Mouse (Mus musculus) limb, embryonic 10.5 days (tissue): ENCODE data around the gene Sdhaf1. TPM values are rescaled to one million over a fixed set of nuclear protein-coding genes. Genes with fewer than 3 reads are reported as not detected.

Experiments used
- DNase-seq: peaks from one replicate; pipeline ENCODE4 v3.0.0-alpha.2; 2017; ENCODE audit warnings: low spot score
- H3K27ac ChIP-seq: fragments of 300-500 bp; sonication (generic); 2 replicates; pipeline ENCODE4 v1.5.1; 2016; ENCODE audit warnings: mild to moderate bottlenecking
- H3K27me3 ChIP-seq: fragments of 300-500 bp; sonication (generic); 2 replicates; pipeline ENCODE4 v1.6.1; 2016; ENCODE audit warnings: low read depth, mild to moderate bottlenecking; ENCODE audit not compliant: poor library complexity, severe bottlenecking
- H3K36me3 ChIP-seq: fragments of 300-500 bp; sonication (generic); 2 replicates; pipeline ENCODE4 v1.6.1; 2016; ENCODE audit warnings: mild to moderate bottlenecking, moderate library complexity
- H3K4me1 ChIP-seq: fragments of 300-500 bp; sonication (generic); 2 replicates; pipeline ENCODE4 v1.6.1; 2016
- H3K4me3 ChIP-seq: fragments of 300-500 bp; sonication (generic); 2 replicates; pipeline ENCODE4 v1.5.1; 2016; ENCODE audit warnings: mild to moderate bottlenecking, moderate library complexity
- H3K9me3 ChIP-seq: fragments of 300-500 bp; sonication (generic); replicated peaks from 2 replicates; pipeline ENCODE4 v1.6.1; 2016; ENCODE audit warnings: mild to moderate bottlenecking
- WGBS: fragments of 180-500 bp; shearing (Covaris S2); methylation state at CpG from one replicate; pipeline ENCODE4 v1.1.7; 2016; 5-methylcytosine and 5-hydroxymethylcytosine counted together
- polyA plus RNA-seq: library from polyadenylated mRNA; unstranded; fragments of >200 nt; fragmentation: Nextera tagmentation; extraction: Ambion mirVana; gene quantifications from 2 replicates; pipeline ENCODE4 v1.2.1, GENCODE M21; 2016

Gene Sdhaf1
- polyA plus RNA-seq, 1 experiment from 2014 or later, result 18.4 TPM

DNA sequence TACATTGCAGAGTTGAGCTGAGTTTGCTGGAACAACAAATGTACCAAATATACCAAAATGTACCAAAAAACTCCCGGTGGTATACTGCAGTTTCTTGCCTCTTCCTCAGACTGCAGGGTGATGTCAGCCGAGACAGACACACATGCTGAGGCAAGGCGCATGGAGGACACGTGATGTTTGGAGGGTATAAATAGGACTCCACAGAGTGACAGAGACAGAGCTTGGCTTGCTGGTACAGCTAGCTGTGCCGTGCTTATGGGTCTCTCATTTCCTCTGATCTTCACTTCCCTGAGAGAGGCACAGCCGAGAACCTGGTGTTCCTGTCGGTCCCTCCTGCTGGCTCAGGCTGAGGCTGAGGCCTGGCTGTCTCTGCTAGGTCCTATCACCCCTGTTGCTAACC, 41.0 kb downstream of the Sdhaf1 start:
- peaks cover 18% of the 10 kb centered on the region for H3K4me1 ChIP-seq
- no peak overlapping the region for H3K27ac ChIP-seq
- WGBS, result 84% methylated on average over 7 of the region's 7 CpGs
- no peak for DNase-seq
- H3K4me3 ChIP-seq, result no peak overlapping the region
- H3K27me3 ChIP-seq, result 0 out of 2 replicates have a peak, but pooled peaks cover 5% of the 10 kb centered on the region
- no peaks in the 10 kb centered on the region for H3K9me3 ChIP-seq
- no peaks in the 10 kb centered on the region for H3K36me3 ChIP-seq

DNA sequence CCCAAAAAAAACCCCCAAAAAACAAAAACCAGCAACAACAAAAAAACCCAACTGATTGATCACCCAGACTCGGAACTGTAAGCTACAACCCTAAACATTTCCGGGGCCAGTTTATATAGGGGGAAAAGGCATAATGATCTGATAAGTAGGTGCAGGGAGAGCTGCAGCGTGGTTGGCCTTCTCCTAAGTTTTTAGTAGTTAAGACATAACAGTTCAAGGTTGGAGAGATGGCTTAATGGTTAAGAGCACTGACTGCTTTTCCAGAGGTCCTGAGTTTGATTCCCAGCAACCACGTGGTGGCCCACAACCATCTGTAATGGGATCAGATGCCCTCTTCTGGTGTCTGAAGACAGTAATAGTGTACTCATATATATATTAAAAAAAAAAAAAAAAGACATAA, 42.2 kb downstream of the Sdhaf1 start:
- no peak for DNase-seq
- Histone ChIP-seq H3K4me1 (peaks cover 18% of the 10 kb centered on the region), H3K4me3 (no peak overlapping the region), H3K27ac (no peak overlapping the region), H3K9me3 (no peaks in the 10 kb centered on the region), H3K36me3 (no peaks in the 10 kb centered on the region), H3K27me3 (0 out of 2 replicates have a peak, but pooled peaks cover 5% of the 10 kb centered on the region)
- 78% methylated on average over 4 of the region's 4 CpGs for WGBS

- peak; percentile 80 for DNase-seq
- Histone ChIP-seq H3K9me3 (no peaks in the 10 kb centered on the region), H3K4me3 (peak overlapping the region; percentile 86), H3K27me3 (0 out of 2 replicates have a peak, but pooled peaks cover 1% of the 10 kb centered on the region), H3K36me3 (no peaks in the 10 kb centered on the region), H3K27ac (peak overlapping the region; percentile 88), H3K4me1 (peaks cover 18% of the 10 kb centered on the region)
- under 1% methylated on average over 20 of the region's 20 CpGs for WGBS
These were observed 43.0 kb downstream of the Sdhaf1 start for GRCm38 (mm10) chr7:30280670-30281138.

GRCm38 (mm10) chr7:30279951-30280669, 43.6 kb downstream of the Sdhaf1 start, which contains the start of the genes Thap8 and Wdr62:
TSS of gene Thap8 (plus strand) at chr7:30280094.
TSS of gene Wdr62 (minus strand) at chr7:30280419.
- peak; percentile 92 for DNase-seq
- no peaks in the 10 kb centered on the region for H3K9me3 ChIP-seq
- H3K4me1 ChIP-seq, result peaks cover 19% of the 10 kb centered on the region
- H3K27ac ChIP-seq, result peak within 1 kb of the TSS; percentile 88
- peak within 1 kb of the TSS; percentile 86 for H3K4me3 ChIP-seq
- no peaks in the 10 kb centered on the region for H3K27me3 ChIP-seq
- no peaks in the 10 kb centered on the region for H3K36me3 ChIP-seq
- WGBS, result under 1% methylated on average over 49 of the region's 49 CpGs

DNA sequence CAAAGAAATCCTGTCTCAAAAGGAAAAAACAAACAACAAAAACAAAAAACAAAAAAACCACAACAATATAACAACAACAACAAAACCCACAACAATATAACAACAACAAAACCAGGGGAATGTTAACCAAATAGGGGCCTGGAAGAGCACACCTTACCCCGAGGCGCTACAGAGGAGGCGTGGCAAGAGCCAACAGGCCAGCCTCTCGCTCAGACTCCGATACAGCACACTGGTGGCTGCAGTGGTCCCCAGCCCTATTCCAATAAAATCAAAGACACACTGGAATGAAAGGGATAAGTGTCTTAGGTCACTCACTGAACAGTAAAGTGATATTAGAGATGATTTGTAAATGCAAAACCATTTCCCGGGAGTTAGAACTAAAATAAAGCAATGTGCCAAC, 44.2 kb downstream of the Sdhaf1 start:
- under 1% methylated on average over 6 of the region's 6 CpGs for WGBS
- peaks cover 22% of the 10 kb centered on the region for H3K4me1 ChIP-seq
- DNase-seq, result no peak
- no peaks in the 10 kb centered on the region for H3K9me3 ChIP-seq
- H3K4me3 ChIP-seq, result peak overlapping the region; percentile 86
- H3K36me3 ChIP-seq, result no peaks in the 10 kb centered on the region
- H3K27ac ChIP-seq, result peak overlapping the region; percentile 88
- H3K27me3 ChIP-seq, result no peaks in the 10 kb centered on the region

- no peaks in the 10 kb centered on the region for H3K9me3 ChIP-seq
- no peaks in the 10 kb centered on the region for H3K27me3 ChIP-seq
- H3K27ac ChIP-seq, result no peak overlapping the region
- WGBS, result 62% methylated on average over 2 of the region's 2 CpGs
- no peaks in the 10 kb centered on the region for H3K36me3 ChIP-seq
- peaks cover 22% of the 10 kb centered on the region for H3K4me1 ChIP-seq
- H3K4me3 ChIP-seq, result peak overlapping the region; percentile 86; the same call in 1 of the 2 replicates
- no peak for DNase-seq
These were observed 44.8 kb downstream of the Sdhaf1 start for GRCm38 (mm10) chr7:30278911-30279310.

- WGBS, result 68% methylated on average over 6 of the region's 6 CpGs
- Histone ChIP-seq H3K4me1 (peaks cover 10% of the 10 kb centered on the region), H3K9me3 (no peaks in the 10 kb centered on the region), H3K27ac (no peak overlapping the region), H3K27me3 (no peaks in the 10 kb centered on the region), H3K36me3 (peaks cover 28% of the 10 kb centered on the region), H3K4me3 (no peak overlapping the region)
- DNase-seq, result no peak
These were observed 49.3 kb downstream of the Sdhaf1 start for GRCm38 (mm10) chr7:30274383-30274782.

Other genes with a start within 250 kb of the Sdhaf1 start
- gene Gm26920, start 233.5 kb downstream of the Sdhaf1 start, polyA plus RNA-seq, result 2.4 and 3.3 TPM in 2 replicates
- 20.5 and 23.6 TPM in 2 replicates for gene Zfp566, start 233.4 kb downstream of the Sdhaf1 start, polyA plus RNA-seq
- gene Zfp260, start 229.1 kb downstream of the Sdhaf1 start, polyA plus RNA-seq, result 107 and 129 TPM in 2 replicates
- 7.9 and 10.3 TPM in 2 replicates for gene Zfp382, start 202.0 kb downstream of the Sdhaf1 start, polyA plus RNA-seq
- gene Zfp146, start 154.1 kb downstream of the Sdhaf1 start, polyA plus RNA-seq, result 14.8 and 19.6 TPM in 2 replicates
- gene Cox7a1, start 139.8 kb downstream of the Sdhaf1 start, polyA plus RNA-seq, result 1.4 and 1.8 TPM in 2 replicates
- gene Capns1, start 125.1 kb downstream of the Sdhaf1 start, polyA plus RNA-seq, result 57.6 and 66.5 TPM in 2 replicates
- 170 and 175 TPM in 2 replicates for gene Polr2i, start 91.9 kb downstream of the Sdhaf1 start, polyA plus RNA-seq
- gene Tbcb, start 91.6 kb downstream of the Sdhaf1 start, polyA plus RNA-seq, result 261 and 262 TPM in 2 replicates
- gene Ovol3, start 88.2 kb downstream of the Sdhaf1 start, polyA plus RNA-seq, result not detected in 2 replicates
- gene Thap8, start 43.8 kb downstream of the Sdhaf1 start, polyA plus RNA-seq, result 0.15 and 0.25 TPM in 2 replicates
- 15.1 and 15.5 TPM in 2 replicates for gene Wdr62, start 43.5 kb downstream of the Sdhaf1 start, polyA plus RNA-seq
- gene Clip3, start 32.2 kb downstream of the Sdhaf1 start, polyA plus RNA-seq, result 37.8 and 51.7 TPM in 2 replicates
- 93.3 and 107 TPM in 2 replicates for gene Alkbh6, start 15.2 kb downstream of the Sdhaf1 start, polyA plus RNA-seq
- gene Syne4, start 9.1 kb downstream of the Sdhaf1 start, polyA plus RNA-seq, result 52.9 and 92.3 TPM in 2 replicates
- gene E130208F15Rik, start 2.2 kb downstream of the Sdhaf1 start, polyA plus RNA-seq, result 2.1 and 4.2 TPM in 2 replicates
- gene Lrfn3, start 38.9 kb upstream of the Sdhaf1 start, polyA plus RNA-seq, result 4.0 and 4.2 TPM in 2 replicates
- gene Tyrobp, start 89.9 kb upstream of the Sdhaf1 start, polyA plus RNA-seq, result 7.6 and 8.6 TPM in 2 replicates
- gene Hcst, start 96.0 kb upstream of the Sdhaf1 start, polyA plus RNA-seq, result not detected in 2 replicates
- gene Nfkbid, start 97.8 kb upstream of the Sdhaf1 start, polyA plus RNA-seq, result 0.55 and 1.2 TPM in 2 replicates
- gene Aplp1, start 121.6 kb upstream of the Sdhaf1 start, polyA plus RNA-seq, result 8.4 and 13.4 TPM in 2 replicates
- gene Kirrel2, start 133.8 kb upstream of the Sdhaf1 start, polyA plus RNA-seq, result not detected in 2 replicates
- gene Nphs1, start 134.4 kb upstream of the Sdhaf1 start, polyA plus RNA-seq, result not detected in 2 replicates
- not detected in 2 replicates for gene Prodh2, start 169.7 kb upstream of the Sdhaf1 start, polyA plus RNA-seq
- gene Arhgap33, start 211.2 kb upstream of the Sdhaf1 start, polyA plus RNA-seq, result 14.0 and 17.1 TPM in 2 replicates
- 4.7 and 7.0 TPM in 2 replicates for gene Hspb6, start 228.3 kb upstream of the Sdhaf1 start, polyA plus RNA-seq
- 17.8 and 21.6 TPM in 2 replicates for gene Proser3, start 228.4 kb upstream of the Sdhaf1 start, polyA plus RNA-seq
- 42.5 and 45.6 TPM in 2 replicates for gene Lin37, start 235.9 kb upstream of the Sdhaf1 start, polyA plus RNA-seq
- 92.5 and 100 TPM in 2 replicates for gene U2af1l4, start 239.4 kb upstream of the Sdhaf1 start, polyA plus RNA-seq
- 13.4 and 15.3 TPM in 2 replicates for gene Gm49396, start 239.4 kb upstream of the Sdhaf1 start, polyA plus RNA-seq
- gene Psenen, start 239.7 kb upstream of the Sdhaf1 start, polyA plus RNA-seq, result 120 and 121 TPM in 2 replicates
- gene Igflr1, start 241.5 kb upstream of the Sdhaf1 start, polyA plus RNA-seq, result 5.7 and 6.5 TPM in 2 replicates